Mouse (Mus musculus): Measurements from ENCODE around the gene Uggt2.
A peak's percentile ranks its signal among the peaks of the same experiment; 100 is the strongest.

Uggt2 gene

DNA sequence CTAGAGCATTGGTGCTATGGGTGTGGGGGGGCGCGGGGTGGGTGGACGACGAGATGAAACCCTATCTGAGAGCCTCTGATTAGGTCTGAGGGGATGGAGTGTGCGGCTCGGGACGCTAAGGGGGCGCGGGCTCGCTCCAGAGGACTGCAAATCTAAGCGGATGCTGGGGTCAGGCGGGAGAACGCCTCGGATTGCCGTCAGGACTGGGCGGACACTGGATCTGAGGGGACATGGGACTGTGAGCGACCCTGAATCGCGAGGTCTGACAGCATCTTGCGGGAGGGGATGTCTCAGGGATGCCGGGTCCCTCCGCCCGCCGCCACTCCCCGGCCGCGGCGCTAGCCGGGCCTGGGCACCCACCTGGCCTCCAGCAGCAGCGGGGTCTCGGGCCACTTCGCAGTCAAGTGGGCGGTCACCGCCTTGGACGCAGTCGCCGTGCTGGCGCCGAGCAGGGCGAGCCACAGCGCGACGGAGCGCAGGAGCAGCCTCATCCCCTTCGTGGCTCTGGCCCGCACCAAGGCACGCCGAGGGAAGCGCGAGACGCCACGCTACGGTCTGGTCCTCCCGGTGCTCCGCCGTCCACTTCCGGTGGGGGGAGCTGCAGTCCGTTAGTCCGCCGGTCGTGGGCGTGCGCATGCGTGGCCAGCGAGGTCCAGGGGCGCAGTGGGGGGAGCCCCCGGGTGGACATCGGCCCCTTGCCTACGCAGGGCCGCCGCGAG is at the start of gene Uggt2:
Uggt2 (minus strand) TSS at position 580 of the 719 bp plus-strand sequence.
- DNase-seq = peak; percentile 98

- DNase-seq = peak; percentile 65
Observed at GRCm38 (mm10) chr14:119139381-119139950, 40.2 kb upstream of the Uggt2 start.

DNA sequence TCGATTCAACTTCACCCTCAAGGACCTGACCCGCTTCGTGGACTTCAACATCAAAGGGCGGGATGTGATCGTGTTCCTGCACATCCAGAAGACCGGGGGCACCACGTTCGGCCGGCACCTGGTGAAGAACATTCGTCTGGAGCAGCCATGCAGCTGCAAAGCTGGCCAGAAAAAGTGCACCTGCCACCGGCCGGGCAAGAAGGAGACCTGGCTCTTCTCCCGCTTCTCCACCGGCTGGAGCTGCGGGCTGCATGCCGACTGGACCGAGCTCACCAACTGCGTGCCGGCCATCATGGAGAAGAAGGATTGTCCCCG is 39.5 kb upstream of the Uggt2 start:
- DNase-seq = no peak

DNA sequence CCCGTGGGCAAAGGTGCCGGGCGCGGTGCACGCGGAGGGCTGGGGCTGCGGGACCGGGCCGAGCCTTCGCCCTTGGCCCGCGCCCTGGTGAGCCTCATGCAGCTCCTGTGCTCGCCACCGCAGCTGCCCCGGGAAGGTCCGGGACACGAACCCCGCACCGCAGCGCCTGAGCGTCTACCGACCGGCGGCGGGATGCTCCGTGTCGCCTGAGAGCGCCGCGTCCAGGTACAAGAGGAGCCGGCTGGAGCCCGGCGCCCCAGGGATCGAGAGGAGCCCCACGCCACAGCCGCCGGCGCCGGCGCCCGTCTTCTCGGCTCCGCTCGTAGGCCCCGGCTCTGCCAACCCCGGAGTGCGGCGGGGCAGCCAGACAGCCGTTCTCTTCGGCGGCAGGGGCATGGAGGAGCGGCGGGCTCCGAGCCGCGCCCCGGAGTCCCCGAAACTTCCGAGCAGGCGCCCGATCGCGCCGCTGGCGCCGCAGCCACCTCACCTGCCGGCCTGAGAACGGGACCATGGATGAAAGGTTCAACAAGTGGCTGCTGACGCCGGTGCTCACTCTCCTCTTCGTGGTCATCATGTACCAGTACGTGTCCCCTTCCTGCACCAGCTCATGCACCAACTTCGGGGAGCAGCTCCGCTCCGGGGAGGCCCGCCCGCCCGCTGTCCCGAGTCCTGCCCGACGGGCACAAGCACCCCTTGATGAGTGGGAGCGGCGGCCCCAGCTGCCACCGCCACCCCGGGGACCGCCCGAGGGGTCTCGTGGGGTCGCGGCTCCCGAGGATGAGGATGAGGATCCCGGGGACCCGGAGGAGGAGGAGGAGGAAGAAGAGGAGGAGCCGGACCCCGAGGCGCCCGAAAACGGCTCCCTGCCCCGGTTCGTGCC is 38.9 kb upstream of the Uggt2 start, which contains the start of gene Hs6st3:
Hs6st3 (plus strand) TSS at position 436 of the 880 bp plus-strand sequence.
- DNase-seq = peak; percentile 81

DNA sequence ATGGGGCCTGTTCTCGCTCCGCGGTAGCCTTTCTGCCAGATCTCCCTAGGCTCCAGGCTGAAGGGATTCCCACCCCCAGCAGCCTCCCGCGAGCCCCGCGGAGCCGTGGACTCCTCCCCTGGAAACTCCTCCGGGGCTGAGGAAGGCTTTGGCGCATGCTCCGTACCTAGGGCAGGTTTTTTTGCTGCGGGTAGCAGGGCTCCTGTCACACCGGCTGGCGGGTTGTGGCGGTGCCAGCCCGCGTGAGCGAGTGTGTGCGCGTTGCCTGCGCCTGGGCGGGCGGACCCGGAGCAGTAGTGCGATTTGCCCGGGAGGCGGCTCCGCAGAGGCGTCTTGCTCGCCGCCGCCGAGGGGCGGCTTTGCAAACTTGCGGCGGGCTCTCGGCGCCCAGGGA is 38.3 kb upstream of the Uggt2 start:
- peak; percentile 83 for DNase-seq

DNA sequence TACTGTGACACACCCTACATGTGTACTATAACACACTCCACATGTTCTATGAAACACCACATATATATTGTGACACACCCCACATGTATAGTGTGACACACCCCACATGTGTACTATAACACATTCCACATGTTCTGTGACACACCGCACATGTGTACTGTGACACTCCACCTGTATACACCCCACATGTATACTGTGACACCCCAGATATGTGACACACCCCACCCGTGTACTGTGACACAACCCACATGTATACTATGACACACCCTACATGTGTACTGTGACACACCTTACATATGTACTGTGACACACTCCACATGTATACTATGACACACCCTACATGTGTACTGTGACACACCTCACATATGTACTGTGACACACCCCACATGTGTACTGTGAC is 28.1 kb upstream of the Uggt2 start:
- no peak for DNase-seq

- DNase-seq = no peak
Observed at GRCm38 (mm10) chr14:119125840-119126239, 26.6 kb upstream of the Uggt2 start.

- DNase-seq = peak; percentile 61
Observed at GRCm38 (mm10) chr14:119124061-119124460, 24.8 kb upstream of the Uggt2 start.

- DNase-seq = peak; percentile 41
Observed at GRCm38 (mm10) chr14:119123582-119123981, 24.4 kb upstream of the Uggt2 start.

DNA sequence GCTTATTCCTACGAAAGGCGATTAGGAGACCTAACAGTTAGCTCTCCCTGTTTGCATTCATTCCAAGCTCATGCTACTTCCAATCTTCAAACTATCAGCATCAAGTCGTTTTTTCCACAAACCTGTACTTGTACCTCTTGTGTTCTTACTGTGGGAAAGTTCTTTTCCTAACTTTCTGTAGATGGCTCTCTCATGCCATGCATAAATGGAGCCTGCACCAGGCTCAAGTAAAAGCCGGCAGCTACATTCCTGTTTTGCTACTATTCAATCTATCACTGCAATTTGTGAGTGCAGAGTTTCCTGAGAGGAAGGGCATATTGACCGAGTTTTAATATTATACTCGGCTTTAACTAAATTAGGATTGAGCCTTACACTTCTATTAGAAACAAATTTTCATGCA is 13.3 kb upstream of the Uggt2 start:
- DNase-seq = no peak

DNA sequence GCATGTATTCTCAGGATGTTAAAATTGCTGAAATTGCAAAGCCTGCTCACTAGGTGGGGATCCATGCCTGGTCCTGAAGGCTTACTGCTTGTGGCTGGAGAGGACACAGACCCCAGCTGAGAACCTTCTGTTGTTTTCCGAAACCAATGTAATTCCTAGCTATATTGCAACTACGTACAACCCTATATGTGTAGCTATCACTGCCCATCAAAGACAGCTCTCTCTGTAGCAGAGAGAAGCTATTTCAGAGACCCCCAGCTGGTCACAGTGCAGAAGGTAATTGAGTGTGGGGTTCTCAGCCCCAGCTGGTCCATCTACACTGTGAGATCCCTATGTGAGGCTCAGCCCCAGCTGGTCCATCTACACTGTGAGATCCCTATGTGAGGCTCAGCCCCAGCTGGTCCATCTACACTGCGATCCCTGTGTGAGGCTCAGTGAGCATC is 10.6 kb upstream of the Uggt2 start:
- no peak for DNase-seq

- no peak for DNase-seq
Observed at GRCm38 (mm10) chr14:119108776-119109301, 9.6 kb upstream of the Uggt2 start.

- no peak for DNase-seq
Observed at GRCm38 (mm10) chr14:119107591-119107990, 8.4 kb upstream of the Uggt2 start.

DNA sequence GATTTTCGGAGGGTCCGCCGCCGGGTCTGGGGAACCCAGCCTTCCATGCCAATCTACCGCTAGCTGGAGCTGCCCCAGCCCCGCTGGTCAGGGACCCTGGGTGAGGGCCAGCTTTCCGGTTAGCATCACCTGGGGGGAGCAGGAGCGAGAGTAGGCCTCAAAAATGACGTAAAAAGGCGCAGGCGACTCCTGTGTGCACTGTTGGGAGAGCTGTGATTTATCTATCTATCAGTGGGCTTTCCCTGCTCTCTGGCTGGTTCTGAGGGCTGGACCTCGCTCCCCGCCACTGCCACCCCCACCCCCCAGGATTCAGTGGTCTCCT is 301 bp upstream of the Uggt2 start:
- DNase-seq = no peak

DNA sequence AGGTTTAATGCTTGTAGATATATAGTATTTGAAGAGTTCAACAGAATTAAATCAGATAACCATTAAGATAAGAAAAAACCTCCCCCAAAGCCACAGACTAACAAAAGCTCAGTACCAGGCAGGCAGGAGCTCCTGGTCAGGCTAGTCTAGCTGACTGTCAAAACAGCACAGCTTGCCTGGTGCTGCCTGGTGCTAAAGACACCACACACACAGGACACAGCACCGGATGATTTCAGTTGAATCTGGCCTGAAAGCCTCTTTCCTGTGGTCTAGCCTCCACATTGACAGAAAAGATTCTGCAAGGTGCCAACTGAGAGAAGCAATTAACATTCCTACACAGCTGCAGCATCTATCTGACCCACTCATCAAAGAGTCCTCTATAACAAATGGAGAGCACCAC is 37.4 kb downstream of the Uggt2 start:
- peak; percentile 57 for DNase-seq

GRCm38 (mm10) chr14:119060682-119061081 is 38.5 kb downstream of the Uggt2 start:
- DNase-seq = peak; percentile 58

DNA sequence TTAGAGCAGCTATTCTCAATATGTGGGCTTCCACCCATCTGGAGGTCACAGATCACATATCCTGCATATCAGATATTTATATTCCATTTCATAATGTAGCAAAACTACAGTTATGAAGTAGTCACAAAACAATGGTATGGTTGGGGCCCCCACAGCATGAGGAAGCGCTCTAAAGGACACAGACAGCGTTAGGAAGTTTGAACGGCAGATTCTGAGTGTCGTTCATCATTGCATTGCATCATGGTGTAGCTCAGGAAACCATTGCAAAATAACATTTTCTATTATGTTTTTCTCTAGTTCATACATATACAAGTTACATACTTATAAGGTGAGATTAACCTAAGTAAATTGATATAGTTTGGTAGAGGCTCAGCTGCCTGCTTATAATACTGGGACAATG is 42.2 kb downstream of the Uggt2 start:
- peak; percentile 55 for DNase-seq

GRCm38 (mm10) chr14:119052969-119053368 is 46.3 kb downstream of the Uggt2 start:
- DNase-seq = no peak

- no peak for DNase-seq
Observed at GRCm38 (mm10) chr14:119052361-119052760, 46.9 kb downstream of the Uggt2 start.

DNA sequence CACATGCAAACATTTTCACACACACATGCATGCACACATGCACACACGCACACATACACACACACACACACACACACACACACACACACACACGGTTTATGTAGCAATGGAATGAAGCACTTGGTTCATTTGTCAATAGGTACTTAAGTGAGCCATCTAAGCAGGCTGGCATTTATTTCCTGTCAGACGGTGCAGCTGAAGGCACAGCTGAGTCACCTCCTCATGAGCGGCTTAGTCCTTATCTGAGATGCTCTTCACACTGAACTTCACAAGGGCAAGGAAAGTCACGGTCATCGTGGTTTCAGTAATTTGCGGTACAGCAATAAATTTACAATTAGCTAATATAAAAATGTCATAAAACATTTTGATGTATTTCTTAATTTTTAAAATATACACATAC is 55.5 kb downstream of the Uggt2 start:
- DNase-seq = no peak

DNA sequence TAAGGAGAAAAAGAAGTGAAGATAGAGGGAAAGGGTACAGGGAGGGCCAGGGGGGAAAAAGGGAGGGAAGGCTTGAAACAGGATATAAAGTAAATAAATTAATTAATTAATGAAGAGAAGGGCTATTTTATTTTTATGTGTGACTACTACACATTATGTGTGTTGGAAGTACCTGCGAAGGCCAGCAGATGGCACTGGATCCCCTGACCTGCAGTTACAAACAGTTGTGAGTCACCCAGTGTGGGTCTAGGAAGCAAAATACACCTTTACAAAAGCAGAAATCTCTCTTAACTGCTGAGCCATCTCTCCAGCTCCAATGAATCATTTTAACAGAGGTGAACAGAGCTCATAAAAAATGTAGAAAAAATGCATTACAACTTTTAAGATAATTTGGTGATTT is 59.0 kb downstream of the Uggt2 start:
- DNase-seq = no peak

- DNase-seq = peak; percentile 41
Observed at GRCm38 (mm10) chr14:119037755-119038154, 61.5 kb downstream of the Uggt2 start.

DNA sequence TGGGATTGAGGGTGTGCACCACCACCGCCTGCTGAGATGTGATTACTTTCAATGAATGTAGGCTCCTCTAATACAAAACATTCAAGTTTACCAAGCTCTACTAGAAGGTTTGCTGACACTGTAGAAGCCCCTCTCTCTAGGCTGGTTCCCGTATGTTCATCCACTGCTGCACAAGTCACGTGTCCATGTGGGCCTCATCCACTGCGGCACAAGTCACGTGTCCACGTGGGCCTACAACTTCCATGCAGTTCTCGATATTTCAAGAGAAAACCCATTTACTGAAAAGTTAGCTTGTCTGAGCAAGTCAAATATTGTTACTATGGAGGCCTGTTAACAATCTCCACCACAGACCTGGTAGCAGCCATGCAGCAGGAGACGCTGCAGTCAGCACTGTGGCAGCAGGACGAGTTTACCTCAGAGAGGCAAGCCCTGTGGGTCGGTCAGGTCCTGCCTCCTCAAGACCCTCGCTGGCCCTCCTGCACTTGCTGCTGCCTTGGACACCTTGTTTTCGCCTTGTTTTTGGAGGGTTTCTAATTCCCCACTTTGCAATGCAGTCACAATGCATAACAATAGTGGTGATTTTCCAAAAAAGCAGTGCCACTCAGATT is 62.0 kb downstream of the Uggt2 start:
- DNase-seq = peak; percentile 68
